Mouse (Mus musculus) ES-E14 (cell line): Measurements from ENCODE around the gene Gm20741. TPM values are rescaled to one million over a fixed set of nuclear protein-coding genes. Genes with fewer than 3 reads are reported as not detected.

Experiments used
- DNase-seq: peaks from one replicate; pipeline ENCODE4 v3.0.0-alpha.2; 2013; ENCODE audit warnings: low read depth, low spot score
- H3K27ac ChIP-seq: 2 replicates; pipeline ENCODE4 v1.5.1; 2012; ENCODE audit warnings: low read depth, mild to moderate bottlenecking, low read length, moderate library complexity, mixed read lengths; ENCODE audit not compliant: poor library complexity, insufficient read depth, severe bottlenecking
- H3K36me3 ChIP-seq: 2 replicates; pipeline ENCODE4 v1.6.1; 2012; ENCODE audit warnings: mild to moderate bottlenecking, low read length, moderate library complexity, mixed read lengths; ENCODE audit not compliant: control insufficient read depth, poor library complexity, insufficient read depth, severe bottlenecking
- H3K4me1 ChIP-seq, 2 experiments: fragments of 150-350 bp in 1 of 2; sonication (generic) in 1 of 2; 2 replicates each; pipeline ENCODE4 v1.6.1; 2012; ENCODE audit warnings: low read length in 2 of 2, mild to moderate bottlenecking in 1 of 2, mixed read lengths in 1 of 2; ENCODE audit not compliant: control insufficient read depth in 2 of 2, insufficient read depth in 2 of 2, poor library complexity in 1 of 2
- H3K4me3 ChIP-seq, 2 experiments: fragments of 150-350 bp in 1 of 2; sonication (generic) in 1 of 2; 2 replicates each; pipeline ENCODE4 v1.5.1; 2012; ENCODE audit warnings: low read length in 2 of 2, low read depth in 1 of 2, mild to moderate bottlenecking in 1 of 2, mixed read lengths in 1 of 2; ENCODE audit not compliant: insufficient read depth in 1 of 2, poor library complexity in 1 of 2, severe bottlenecking in 1 of 2
- H3K9ac ChIP-seq: 2 replicates; pipeline ENCODE4 v1.6.1; 2012; ENCODE audit warnings: low read depth, mild to moderate bottlenecking, low read length, mixed read lengths; ENCODE audit not compliant: poor library complexity, insufficient read depth, severe bottlenecking
- H3K9me3 ChIP-seq: fragments of 150-350 bp; sonication (generic); 2 replicates; pipeline ENCODE4 v1.6.1; 2012; ENCODE audit warnings: low read depth, mild to moderate bottlenecking, low read length; ENCODE audit not compliant: control insufficient read depth, insufficient read depth
- CHD2 ChIP-seq: IDR thresholded peaks from 2 replicates; pipeline ENCODE4 v1.6.1; 2014; ENCODE audit warnings: mild to moderate bottlenecking, low read depth, low read length, inconsistent platforms
- HCFC1 ChIP-seq: IDR thresholded peaks from 2 replicates; pipeline ENCODE4 v1.6.1; 2012; ENCODE audit warnings: low read length, inconsistent platforms, borderline replicate concordance; ENCODE audit not compliant: insufficient read depth
- MAFK ChIP-seq: IDR thresholded peaks from 2 replicates; pipeline ENCODE4 v1.6.1; 2014; ENCODE audit warnings: mild to moderate bottlenecking, low read depth, low read length, inconsistent platforms; ENCODE audit not compliant: insufficient read depth
- ZC3H11A ChIP-seq: IDR thresholded peaks from 2 replicates; pipeline ENCODE4 v1.6.1; 2012; ENCODE audit warnings: low read depth, mild to moderate bottlenecking, inconsistent platforms, low read length, borderline replicate concordance
- ZNF384 ChIP-seq: IDR thresholded peaks from 2 replicates; pipeline ENCODE4 v1.6.1; 2012; ENCODE audit warnings: low read depth, low read length, inconsistent platforms
- in situ Hi-C, 2 experiments: fragments of 600-800 bp; cut with MboI; formaldehyde crosslinking; loops; one replicate each; pipeline ENCODE4 v1.15.1; 2025; ENCODE audit warnings: low sequenced_read_pairs in 2 of 2, inconsistent platforms in 1 of 2; ENCODE audit not compliant: unreplicated experiment in 2 of 2
- total RNA-seq: library from RNA; depleted of rRNA; stranded (reverse); fragments of 300-350 nt; gene quantifications from 2 replicates; pipeline ENCODE4 v1.2.3, GENCODE M21; 2012; rRNA removed

Gm20741 gene
- total RNA-seq, 1 experiment = not detected

- Histone ChIP-seq H3K9ac (no peak within 1 kb of the TSS), H3K36me3 (no peaks in the 10 kb centered on the region), H3K4me1 (no peaks in the 10 kb centered on the region), H3K9me3 (no peaks in the 10 kb centered on the region), H3K4me3 (no peak within 1 kb of the TSS), H3K27ac (no peak within 1 kb of the TSS)
- TF ChIP-seq ZNF384 (no peak), CHD2 (no peak), ZC3H11A (no peak), HCFC1 (no peak), MAFK (no peak)
- in situ Hi-C loops = no loop called here
- DNase-seq = no peak
Observed at GRCm38 (mm10) chr16:88774106-88774505, 37.9 kb downstream of the Gm20741 start, which contains the start of gene 2310057N15Rik. 2310057N15Rik (minus strand) TSS chr16:88774206.

Other genes starting within 250 kb of the Gm20741 start
- gene Cldn8, start 249.0 kb downstream of the Gm20741 start, total RNA-seq = 0.09 TPM in 1 of 2 replicates, not detected in the other
- not detected in 2 replicates for gene Krtap24-1, start 199.9 kb downstream of the Gm20741 start, total RNA-seq
- gene 2310079G19Rik, start 184.6 kb downstream of the Gm20741 start, total RNA-seq = not detected in 2 replicates
- gene Krtap26-1, start 164.4 kb downstream of the Gm20741 start, total RNA-seq = not detected in 2 replicates
- gene Krtap27-1, start 140.5 kb downstream of the Gm20741 start, total RNA-seq = not detected in 2 replicates
- not detected in 2 replicates for gene 2310061N02Rik, start 104.3 kb downstream of the Gm20741 start, total RNA-seq
- gene Krtap13-1, start 83.4 kb downstream of the Gm20741 start, total RNA-seq = not detected in 2 replicates
- not detected in 2 replicates for gene Krtap13, start 60.6 kb downstream of the Gm20741 start, total RNA-seq
- not detected in 2 replicates for gene 2310034C09Rik, start 53.4 kb downstream of the Gm20741 start, total RNA-seq
- not detected in 2 replicates for gene 2310057N15Rik, start 38.0 kb downstream of the Gm20741 start, total RNA-seq
- not detected in 2 replicates for gene Gm5965, start 34.3 kb downstream of the Gm20741 start, total RNA-seq
- not detected in 2 replicates for gene Krtap15, start 8.0 kb upstream of the Gm20741 start, total RNA-seq
- gene Krtap14, start 13.9 kb upstream of the Gm20741 start, total RNA-seq = not detected in 2 replicates
- gene Krtap19-1, start 57.2 kb upstream of the Gm20741 start, total RNA-seq = not detected in 2 replicates
- not detected in 2 replicates for gene Krtap19-2, start 62.0 kb upstream of the Gm20741 start, total RNA-seq
- gene Krtap19-3, start 65.8 kb upstream of the Gm20741 start, total RNA-seq = not detected in 2 replicates
- gene Krtap19-4, start 72.9 kb upstream of the Gm20741 start, total RNA-seq = not detected in 2 replicates
- gene Krtap19-5, start 84.2 kb upstream of the Gm20741 start, total RNA-seq = not detected in 2 replicates
- gene Krtap19-9b, start 120.0 kb upstream of the Gm20741 start, total RNA-seq = not detected in 2 replicates
- not detected in 2 replicates for gene Krtap16-3, start 150.7 kb upstream of the Gm20741 start, total RNA-seq
- not detected in 2 replicates for gene Krtap22-2, start 198.5 kb upstream of the Gm20741 start, total RNA-seq
- not detected in 2 replicates for gene Gm10229, start 203.1 kb upstream of the Gm20741 start, total RNA-seq
- gene Krtap6-1, start 219.5 kb upstream of the Gm20741 start, total RNA-seq = not detected in 2 replicates
- not detected in 2 replicates for gene Gm10228, start 229.3 kb upstream of the Gm20741 start, total RNA-seq
- gene Krtap6-5, start 235.7 kb upstream of the Gm20741 start, total RNA-seq = 0.80 and 1.1 TPM in 2 replicates